Mouse (Mus musculus): ENCODE measurements around the gene Olfr543. TPM values are rescaled to one million over a fixed set of nuclear protein-coding genes. Genes with fewer than 3 reads are reported as not detected.

Olfr543 gene
- polyA plus RNA-seq, 1 experiment from 2014 or later: 0.40 TPM

Other genes with a start within 250 kb of the Olfr543 start
- 56.0 and 58.2 TPM in 2 replicates for gene Rhog, start 225.6 kb downstream of the Olfr543 start, polyA plus RNA-seq (2015; fragmentation: Nextera tagmentation; extraction: Ambion mirVana)
- gene Stim1, start 213.9 kb downstream of the Olfr543 start, polyA plus RNA-seq (2015; fragmentation: Nextera tagmentation; extraction: Ambion mirVana): 13.3 and 15.0 TPM in 2 replicates
- 223 and 242 TPM in 2 replicates for gene Rrm1, start 40.0 kb downstream of the Olfr543 start, polyA plus RNA-seq (2015; fragmentation: Nextera tagmentation; extraction: Ambion mirVana)
- 0.03 and 0.13 TPM in 2 replicates for gene Olfr544, start 6.6 kb upstream of the Olfr543 start, polyA plus RNA-seq (2015; fragmentation: Nextera tagmentation; extraction: Ambion mirVana)
- not detected in 2 replicates for gene Olfr545, start 17.9 kb upstream of the Olfr543 start, polyA plus RNA-seq (2015; fragmentation: Nextera tagmentation; extraction: Ambion mirVana)
- gene Olfr547, start 53.1 kb upstream of the Olfr543 start, polyA plus RNA-seq (2015; fragmentation: Nextera tagmentation; extraction: Ambion mirVana): not detected in 2 replicates
- gene Olfr548-ps1, start 59.2 kb upstream of the Olfr543 start, polyA plus RNA-seq (2015; fragmentation: Nextera tagmentation; extraction: Ambion mirVana): not detected in 2 replicates
- gene Olfr549, start 68.2 kb upstream of the Olfr543 start, polyA plus RNA-seq (2015; fragmentation: Nextera tagmentation; extraction: Ambion mirVana): not detected in 2 replicates
- 0.24 and 0.51 TPM in 2 replicates for gene Trim21, start 83.8 kb upstream of the Olfr543 start, polyA plus RNA-seq (2015; fragmentation: Nextera tagmentation; extraction: Ambion mirVana)
- not detected in 2 replicates for gene Olfr550, start 89.8 kb upstream of the Olfr543 start, polyA plus RNA-seq (2015; fragmentation: Nextera tagmentation; extraction: Ambion mirVana)
- gene Olfr551, start 110.2 kb upstream of the Olfr543 start, polyA plus RNA-seq (2015; fragmentation: Nextera tagmentation; extraction: Ambion mirVana): not detected in 2 replicates
- not detected in 2 replicates for gene Olfr552, start 116.1 kb upstream of the Olfr543 start, polyA plus RNA-seq (2015; fragmentation: Nextera tagmentation; extraction: Ambion mirVana)
- not detected in 2 replicates for gene Olfr553, start 136.5 kb upstream of the Olfr543 start, polyA plus RNA-seq (2015; fragmentation: Nextera tagmentation; extraction: Ambion mirVana)
- gene Olfr554, start 156.8 kb upstream of the Olfr543 start, polyA plus RNA-seq (2015; fragmentation: Nextera tagmentation; extraction: Ambion mirVana): not detected in 2 replicates
- not detected in 2 replicates for gene Olfr555, start 177.1 kb upstream of the Olfr543 start, polyA plus RNA-seq (2015; fragmentation: Nextera tagmentation; extraction: Ambion mirVana)
- not detected in 2 replicates for gene Olfr556, start 183.2 kb upstream of the Olfr543 start, polyA plus RNA-seq (2015; fragmentation: Nextera tagmentation; extraction: Ambion mirVana)
- 1.6 and 1.7 TPM in 2 replicates for gene Trim68, start 205.6 kb upstream of the Olfr543 start, polyA plus RNA-seq (2015; fragmentation: Nextera tagmentation; extraction: Ambion mirVana)
- gene Olfr557, start 214.2 kb upstream of the Olfr543 start, polyA plus RNA-seq (2015; fragmentation: Nextera tagmentation; extraction: Ambion mirVana): not detected in 2 replicates
- not detected in 2 replicates for gene Olfr558, start 220.5 kb upstream of the Olfr543 start, polyA plus RNA-seq (2015; fragmentation: Nextera tagmentation; extraction: Ambion mirVana)
- not detected in 2 replicates for gene Olfr33, start 237.4 kb upstream of the Olfr543 start, polyA plus RNA-seq (2015; fragmentation: Nextera tagmentation; extraction: Ambion mirVana)
- gene Olfr559, start 245.8 kb upstream of the Olfr543 start, polyA plus RNA-seq (2015; fragmentation: Nextera tagmentation; extraction: Ambion mirVana): not detected in 2 replicates